ENCODE assay signal across 8 mouse cellular contexts in genomic region chr13:90515773-90516503, GRCm38 (mm10).
DNase-seq lines count a peak whose midpoint lies in the region; ATAC-seq and TF ChIP-seq lines count a peak whose summit lies in the region.

No protein-coding gene starts in this region.

- TF ChIP-seq CTCF in stomach, postnatal 0 days (IDR thresholded peaks at IDR 0.05; ENCODE audit: low read depth): peak; percentile 75

- no peak overlapping the region for H3K4me3 ChIP-seq in forebrain, embryonic 11.5 days (ENCODE audit: low read depth, low read length)
- H3K4me3 ChIP-seq in forebrain, embryonic 12.5 days (replicated peaks): no peak overlapping the region
- H3K4me3 ChIP-seq in intestine, embryonic 16.5 days (ENCODE audit: low read length): no peak overlapping the region
- H3K4me3 ChIP-seq in stomach, postnatal 0 days (ENCODE audit: low read depth, low read length): no peak overlapping the region

- H3K4me2 ChIP-seq in forebrain, embryonic 11.5 days (ENCODE audit: low read depth, low read length, severe bottlenecking): no peak overlapping the region
- no peak overlapping the region for H3K4me2 ChIP-seq in forebrain, embryonic 12.5 days
- H3K4me2 ChIP-seq in intestine, embryonic 16.5 days (ENCODE audit: low read depth, low read length): no peak overlapping the region
- 0 out of 2 replicates have a peak overlapping the region, but pooled peaks have one; percentile 14 for H3K4me2 ChIP-seq in stomach, postnatal 0 days (replicated peaks; ENCODE audit: low read depth)

- H3K4me1 ChIP-seq in forebrain, embryonic 11.5 days (replicated peaks; ENCODE audit: control insufficient read depth, insufficient read depth, low read length): no peaks in the 10 kb centered on the region
- peaks cover 3% of the 10 kb centered on the region; the same call in 1 of the 2 replicates for H3K4me1 ChIP-seq in forebrain, embryonic 12.5 days
- peaks cover 4% of the 10 kb centered on the region for H3K4me1 ChIP-seq in intestine, embryonic 16.5 days (ENCODE audit: control insufficient read depth, insufficient read depth, low read length)
- H3K4me1 ChIP-seq in stomach, postnatal 0 days (replicated peaks; ENCODE audit: control insufficient read depth, insufficient read depth): no peaks in the 10 kb centered on the region

- no peak overlapping the region for H3K9ac ChIP-seq in forebrain, embryonic 11.5 days (ENCODE audit: low read length)
- no peak overlapping the region for H3K9ac ChIP-seq in forebrain, embryonic 12.5 days
- no peak overlapping the region for H3K9ac ChIP-seq in intestine, embryonic 16.5 days (ENCODE audit: low read depth, low read length)
- H3K9ac ChIP-seq in stomach, postnatal 0 days (ENCODE audit: low read length): no peak overlapping the region

- intact Hi-C loops in gastrocnemius, postnatal 36 days (cut with DNase I): no loop called here
- intact Hi-C loops in left cerebral cortex, postnatal 10 days (cut with DNase I): loop anchor here (10.0 kb wide), 2 partner anchors 421 to 771 kb away; partner anchors contain the start of gene Vcan

- H3K36me3 ChIP-seq in forebrain, embryonic 11.5 days (ENCODE audit: control insufficient read depth, insufficient read depth, low read length): no peaks in the 10 kb centered on the region
- H3K36me3 ChIP-seq in forebrain, embryonic 12.5 days (replicated peaks): no peaks in the 10 kb centered on the region
- H3K36me3 ChIP-seq in intestine, embryonic 16.5 days (ENCODE audit: control insufficient read depth, insufficient read depth, low read length): no peaks in the 10 kb centered on the region
- no peaks in the 10 kb centered on the region for H3K36me3 ChIP-seq in stomach, postnatal 0 days (ENCODE audit: control insufficient read depth, insufficient read depth, low read length)

- H3K27ac ChIP-seq in forebrain, embryonic 11.5 days (ENCODE audit: low read depth, low read length): no peak overlapping the region
- H3K27ac ChIP-seq in forebrain, embryonic 12.5 days: no peak overlapping the region
- peak overlapping the region; percentile 85 for H3K27ac ChIP-seq in intestine, embryonic 16.5 days (ENCODE audit: low read length)
- H3K27ac ChIP-seq in stomach, postnatal 0 days (replicated peaks): peak overlapping the region; percentile 82

- 73% methylated on average over 3 of the region's 3 CpGs for WGBS in forebrain, embryonic 11.5 days
- whole genome bisulfite sequencing in forebrain, embryonic 12.5 days: 65% methylated on average over 3 of the region's 3 CpGs
- WGBS in intestine, embryonic 16.5 days: 30% methylated on average over 3 of the region's 3 CpGs
- WGBS in stomach, postnatal 0 days: 14% methylated on average over 3 of the region's 3 CpGs

- peak; percentile 84 for TF ChIP-seq EP300 in stomach, postnatal 0 days (optimal IDR thresholded peaks at IDR 0.05)

- H3K27me3 ChIP-seq in forebrain, embryonic 11.5 days (ENCODE audit: control insufficient read depth, insufficient read depth, low read length): no peaks in the 10 kb centered on the region
- no peaks in the 10 kb centered on the region for H3K27me3 ChIP-seq in forebrain, embryonic 12.5 days
- H3K27me3 ChIP-seq in intestine, embryonic 16.5 days (replicated peaks; ENCODE audit: control insufficient read depth, insufficient read depth, low read length): no peaks in the 10 kb centered on the region
- no peaks in the 10 kb centered on the region for H3K27me3 ChIP-seq in stomach, postnatal 0 days (ENCODE audit: control insufficient read depth, insufficient read depth, low read length)

- no peaks in the 10 kb centered on the region for H3K9me3 ChIP-seq in forebrain, embryonic 11.5 days (ENCODE audit: control insufficient read depth, low read length)
- H3K9me3 ChIP-seq in forebrain, embryonic 12.5 days: no peaks in the 10 kb centered on the region
- H3K9me3 ChIP-seq in intestine, embryonic 16.5 days (ENCODE audit: control insufficient read depth, low read length): no peaks in the 10 kb centered on the region
- no peaks in the 10 kb centered on the region for H3K9me3 ChIP-seq in stomach, postnatal 0 days (ENCODE audit: control insufficient read depth, low read length)

- ATAC-seq in forebrain, embryonic 11.5 days (replicated peaks; ENCODE audit: low FRiP score): 0 out of 2 replicates have a peak, but pooled peaks have one; percentile 31
- no peak for ATAC-seq in forebrain, embryonic 12.5 days (ENCODE audit: low FRiP score)
- peak; percentile 99 for ATAC-seq in intestine, embryonic 16.5 days
- peak; percentile 99 for ATAC-seq in megakaryocyte progenitor cell, adult 5-6 weeks (replicated peaks; ENCODE audit: poor library complexity)
- ATAC-seq in stomach, postnatal 0 days (ENCODE audit: low FRiP score, low TSS enrichment): peak; percentile 100

- no peak for DNase-seq in forebrain, embryonic 11.5 days (ENCODE audit: low spot score)
- peak; percentile 30 for DNase-seq in cerebellum, adult 9-11 months
- DNase-seq in gastrocnemius, postnatal 36 days: peak; percentile 62 to 78
- DNase-seq in left cerebral cortex, postnatal 10 days (ENCODE audit: extremely low spot score in 1 of 2, low spot score in 2 of 2): peak; percentile 48 to 85
- DNase-seq in stomach, postnatal 0 days (ENCODE audit: low spot score): peak; percentile 90

Comparison
In these comparisons a context has a peak if more than half of its experiments do, and no peak if none do; other contexts are left out.
1. H3K27ac ChIP-seq: peak in intestine, embryonic 16.5 days (single experiment) and stomach, postnatal 0 days (single experiment); none in forebrain, embryonic 11.5 days (single experiment) and forebrain, embryonic 12.5 days (single experiment).